8 mouse cellular contexts compared by ENCODE assay signal in the genomic region with DNA sequence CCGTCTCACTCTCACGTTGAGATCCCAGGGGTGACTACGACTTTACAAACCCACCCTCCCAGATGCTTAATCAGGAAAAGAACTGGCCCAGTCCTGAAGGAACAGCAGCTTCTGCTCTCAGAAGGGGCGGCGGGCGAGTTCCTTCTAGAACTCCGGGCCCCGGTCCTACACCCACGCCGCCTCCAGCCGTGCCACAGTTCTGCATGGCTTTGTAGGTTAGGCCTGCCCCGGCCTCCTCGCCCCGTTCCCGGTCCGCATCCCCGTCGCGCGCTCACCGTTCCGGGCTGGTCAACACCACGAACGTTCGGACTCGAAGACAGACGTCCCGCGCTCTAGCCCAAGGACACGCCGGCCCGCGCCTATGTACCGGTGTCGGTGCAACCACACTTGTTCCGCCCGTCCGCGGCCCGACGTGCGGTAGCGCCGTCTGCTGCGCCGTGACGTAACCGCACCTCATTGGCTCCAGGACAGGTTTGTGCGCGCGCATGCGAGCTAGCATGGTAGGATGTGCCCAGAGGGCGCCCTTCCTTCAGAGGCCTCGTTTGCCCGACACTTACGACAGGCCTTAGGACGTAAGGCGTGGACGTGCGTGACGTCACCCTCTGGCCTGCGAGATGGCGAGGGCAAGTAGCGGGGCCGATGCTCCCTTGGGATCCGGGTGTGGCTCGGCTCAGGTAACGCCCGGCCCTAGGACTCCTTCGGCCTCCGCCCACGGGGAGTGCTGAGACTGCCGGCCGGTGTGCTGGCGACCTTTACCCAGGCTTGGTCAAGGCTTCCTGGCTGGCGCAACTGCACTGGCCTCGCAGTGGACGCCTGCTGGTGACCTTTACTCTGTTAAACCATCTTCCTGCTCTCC. TPM values are rescaled to one million over a fixed set of nuclear protein-coding genes. Genes with fewer than 3 reads are reported as not detected.
DNase-seq lines count a peak whose midpoint lies in the region; ATAC-seq and TF ChIP-seq lines count a peak whose summit lies in the region.

A gene (minus strand): TSS at position 398 of the 856 bp plus-strand sequence.

- peaks cover 3% of the 10 kb centered on the region; the same call in 1 of the 2 replicates for H3K36me3 ChIP-seq in ES-E14 (ENCODE audit: control insufficient read depth, insufficient read depth, low read length, poor library complexity, severe bottlenecking)
- peaks cover 17% of the 10 kb centered on the region for H3K36me3 ChIP-seq in forebrain, embryonic 15.5 days

- peak within 1 kb of the TSS; percentile 79 for H3K4me2 ChIP-seq in forebrain, embryonic 15.5 days (replicated peaks)

- H3K27ac ChIP-seq in ES-E14 (ENCODE audit: insufficient read depth, low read depth, low read length, poor library complexity, severe bottlenecking) = peak within 1 kb of the TSS; percentile 15
- H3K27ac ChIP-seq in forebrain, embryonic 15.5 days (replicated peaks) = peak within 1 kb of the TSS; percentile 86

- peak; percentile 97 for DNase-seq in ES-E14 (ENCODE audit: low read depth, low spot score)
- peak; percentile 100 for DNase-seq in cerebellum, adult 11-12 months
- DNase-seq in heart, postnatal 25 days (ENCODE audit: low spot score) = peak; percentile 99
- DNase-seq in layer of hippocampus, adult 18-20 months (ENCODE audit: low spot score in 2 of 2) = peak; percentile 99 to 100
- DNase-seq in lung, adult 2 months = peak; percentile 98
- DNase-seq in thymus, adult 18-20 months = peak; percentile 96 to 97

- TF ChIP-seq POLR2A in lung, adult 2 months (IDR thresholded peaks at IDR 0.05; ENCODE audit: borderline replicate concordance, extremely low read depth, low read depth, low read length) = peak; percentile 98

- H3K9ac ChIP-seq in ES-E14 (ENCODE audit: insufficient read depth, low read depth, low read length, poor library complexity, severe bottlenecking) = peak within 1 kb of the TSS; percentile 86
- H3K9ac ChIP-seq in forebrain, embryonic 15.5 days (replicated peaks) = peak within 1 kb of the TSS; percentile 98

- no peaks in the 10 kb centered on the region for H3K4me1 ChIP-seq in ES-E14 (ENCODE audit: control insufficient read depth in 2 of 2, insufficient read depth in 2 of 2, low read length in 2 of 2, poor library complexity in 1 of 2)
- peaks cover 16% of the 10 kb centered on the region for H3K4me1 ChIP-seq in forebrain, embryonic 15.5 days
- H3K4me1 ChIP-seq in lung, adult 2 months (ENCODE audit: control insufficient read depth, insufficient read depth, low read length) = no peaks in the 10 kb centered on the region

- H3K27me3 ChIP-seq in forebrain, embryonic 15.5 days = no peaks in the 10 kb centered on the region

- peak; percentile 99 for ATAC-seq in forebrain, embryonic 15.5 days (replicated peaks)
- ATAC-seq in neutrophil, adult 5-6 weeks (ENCODE audit: extremely low read depth, insufficient number of reproducible peaks, low FRiP score, poor library complexity, severe bottlenecking) = peak; percentile 99

- peak within 1 kb of the TSS; percentile 77 to 91 for H3K4me3 ChIP-seq in ES-E14 (ENCODE audit: insufficient read depth in 1 of 2, low read depth in 1 of 2, low read length in 2 of 2, poor library complexity in 1 of 2, severe bottlenecking in 1 of 2)
- peak within 1 kb of the TSS; percentile 88 for H3K4me3 ChIP-seq in forebrain, embryonic 15.5 days
- peak within 1 kb of the TSS; percentile 79 for H3K4me3 ChIP-seq in lung, adult 2 months (replicated peaks; ENCODE audit: extremely low read depth, low read depth, low read length)

- WGBS in forebrain, embryonic 15.5 days = under 1% methylated on average over 78 of the region's 78 CpGs
- under 1% methylated on average over 78 of the region's 78 CpGs for WGBS in lung, adult 2 months

- H3K9me3 ChIP-seq in ES-E14 (ENCODE audit: control insufficient read depth, insufficient read depth, low read depth, low read length) = no peaks in the 10 kb centered on the region
- no peaks in the 10 kb centered on the region for H3K9me3 ChIP-seq in forebrain, embryonic 15.5 days

- intact Hi-C loops in heart, postnatal 25 days (cut with DNase I) = loop anchor here (10.0 kb wide), 1 partner anchor 1448 kb away; a partner anchor contains a TSS

- peak; percentile 38 for TF ChIP-seq CTCF in lung, adult 2 months (IDR thresholded peaks at IDR 0.05; ENCODE audit: insufficient read depth, low read length)

- in situ Hi-C loops in ES-E14 (cut with MboI; ENCODE audit: low sequenced_read_pairs in 2 of 2, unreplicated experiment in 2 of 2) = no loop called here

TF ChIP-seq in ES-E14, 5 proteins besides CTCF, POLR2A, EP300 and RAD21:
- TF ChIP-seq CHD2 (IDR thresholded peaks at IDR 0.05; ENCODE audit: low read depth, low read length) (0 out of 2 replicates have a peak, but pooled peaks have one; percentile 46), HCFC1 (IDR thresholded peaks at IDR 0.05; ENCODE audit: borderline replicate concordance, insufficient read depth, low read length) (peak; percentile 88), ZNF384 (IDR thresholded peaks at IDR 0.05; ENCODE audit: low read depth, low read length) (no peak)
TF ChIP-seq in ES-E14: peak in this region for 2.

RNA-seq across cellular contexts. Expression of the gene that starts here (rescaled TPM):
- 34.7 and 52.1 TPM in 2 replicates for total RNA-seq in ES-E14 (2012; rRNA removed)
- 64.2 and 64.4 TPM in 2 replicates for polyA plus RNA-seq in forebrain, embryonic 15.5 days (2015; fragmentation: Nextera tagmentation; extraction: Ambion mirVana)
- 100 to 1,000 TPM; 173 to 198 TPM for total RNA-seq in heart, postnatal 25 days (2021)
- 10 to 100 TPM; 40.9 to 42.0 TPM for total RNA-seq in layer of hippocampus, adult 18-20 months (2021)
- polyA plus RNA-seq in lung, adult 2 months (2012; rRNA removed) = 1.9 and 4.0 TPM in 2 replicates
- total RNA-seq in neutrophil, adult 5-6 weeks (2017) = 44.1 and 49.5 TPM in 2 replicates

Comparison
In these comparisons a context has a peak if more than half of its experiments do, and no peak if none do; other contexts are left out.
1. Peak in every context shown above with its lines: DNase-seq, ATAC-seq, H3K4me3 ChIP-seq and H3K27ac ChIP-seq.
2. RNA of the gene that starts here (polyA plus RNA-seq): 64.2 to 64.4 TPM in forebrain, embryonic 15.5 days; 1.9 to 4.0 TPM in lung, adult 2 months; every median in the first group is over 10 times any median in the second.